In genomic region chr1:151979803-151980456, GRCm38 (mm10) we compare ENCODE assay signal across 16 mouse cellular contexts.
DNase-seq lines count a peak whose midpoint lies in the region; ATAC-seq and TF ChIP-seq lines count a peak whose summit lies in the region.
"Had no signal": no experiment of that assay in that cellular context is flagged by ENCODE, and none has a peak within 500 bp of the region (broad histone marks: within the 10 kb centered on the region; RNA-seq: fewer than 3 reads in every experiment).

No protein-coding gene starts in this region.

- H3K36me3 ChIP-seq in heart, adult 2 months (ENCODE audit: control insufficient read depth, insufficient read depth, low read length) = peaks cover 26% of the 10 kb centered on the region
- H3K36me3 ChIP-seq in MEL (ENCODE audit: control insufficient read depth in 1 of 2, insufficient read depth in 2 of 2, low read length in 2 of 2) = no peaks in the 10 kb centered on the region
- H3K36me3 ChIP-seq: limb, embryonic 15.5 days; midbrain, embryonic 12.5 days had no signal

- WGBS in heart, adult 2 months = 41% methylated on average over 13 of the region's 13 CpGs

- intact Hi-C loops in heart, adult 2 months (cut with DNase I) = loop anchor here (5.0 kb wide), 1 partner anchor 107 kb away; no protein-coding TSS in a partner anchor

- H3K9ac ChIP-seq in heart, adult 2 months (ENCODE audit: low read depth, low read length) = no peak overlapping the region
- H3K9ac ChIP-seq in MEL (ENCODE audit: control insufficient read depth, low read depth, low read length, poor library complexity, severe bottlenecking) = no peak overlapping the region
- H3K9ac ChIP-seq: limb, embryonic 15.5 days; midbrain, embryonic 12.5 days had no signal

- H3K9me3 ChIP-seq in MEL (replicated peaks; ENCODE audit: insufficient read depth, low read length) = no peaks in the 10 kb centered on the region
- H3K9me3 ChIP-seq: limb, embryonic 15.5 days; midbrain, embryonic 12.5 days had no signal

- H3K4me1 ChIP-seq in heart, adult 2 months (ENCODE audit: control insufficient read depth, insufficient read depth, low read length) = peaks cover 15% of the 10 kb centered on the region
- H3K4me1 ChIP-seq in MEL (ENCODE audit: control insufficient read depth in 1 of 2, insufficient read depth in 2 of 2, low read length in 2 of 2) = no peaks in the 10 kb centered on the region
- H3K4me1 ChIP-seq: limb, embryonic 15.5 days had no signal

- H3K4me3 ChIP-seq in heart, adult 2 months = peak overlapping the region; percentile 20; the same call in 1 of the 2 replicates
- no peak overlapping the region for H3K4me3 ChIP-seq in MEL (ENCODE audit: control insufficient read depth in 1 of 2, insufficient read depth in 1 of 2, low read depth in 2 of 2, low read length in 2 of 2)
- H3K4me3 ChIP-seq: erythroblast, embryonic 14.5 days; limb, embryonic 15.5 days; midbrain, embryonic 12.5 days had no signal

- TF ChIP-seq RAD21 in MEL (IDR thresholded peaks at IDR 0.05; ENCODE audit: low read depth, low read length) = no peak

- peaks cover 6% of the 10 kb centered on the region; the same call in 1 of the 2 replicates for H3K79me2 ChIP-seq in heart, adult 2 months (replicated peaks; ENCODE audit: control insufficient read depth, insufficient read depth, low read length)
- no peaks in the 10 kb centered on the region for H3K79me2 ChIP-seq in MEL (ENCODE audit: control insufficient read depth, insufficient read depth, low read length, poor library complexity)

- peak overlapping the region; percentile 69 for H3K27ac ChIP-seq in heart, adult 2 months
- no peak overlapping the region for H3K27ac ChIP-seq in MEL (ENCODE audit: control insufficient read depth, low read depth, low read length)
- H3K27ac ChIP-seq: limb, embryonic 15.5 days; midbrain, embryonic 12.5 days had no signal

- peak; percentile 21 for ATAC-seq in inflammation-experienced regulatory T-cells, adult 6 months
- ATAC-seq: forebrain, embryonic 16.5 days; intestine, postnatal 0 days; lung, postnatal 0 days had no signal

- TF ChIP-seq POLR2A in heart, adult 2 months (IDR thresholded peaks at IDR 0.05; ENCODE audit: insufficient read depth, low read depth, low read length) = no peak
- TF ChIP-seq POLR2A in MEL (IDR thresholded peaks at IDR 0.05; ENCODE audit: control insufficient read depth in 1 of 2, insufficient read depth in 1 of 2, low read depth in 1 of 2, low read length in 2 of 2, poor library complexity in 1 of 2) = no peak

- TF ChIP-seq EP300 in heart, adult 2 months (IDR thresholded peaks at IDR 0.05; ENCODE audit: insufficient read depth, low read depth, low read length) = no peak
- TF ChIP-seq EP300 in MEL (IDR thresholded peaks at IDR 0.05; ENCODE audit: low read depth in 1 of 2, low read length in 2 of 2) = no peak

- TF ChIP-seq CTCF in heart, adult 2 months (IDR thresholded peaks at IDR 0.05) = no peak
- no peak for TF ChIP-seq CTCF in MEL (IDR thresholded peaks at IDR 0.05 in 2 of 3, conservative IDR thresholded peaks at IDR 0.05 in 1 of 3; ENCODE audit: control insufficient read depth in 1 of 3, insufficient read depth in 1 of 3, low read depth in 2 of 3, low read length in 3 of 3, poor library complexity in 1 of 3, severe bottlenecking in 1 of 3)

- no peak for DNase-seq in heart, adult 2 months
- DNase-seq in heart, adult 8-10 months (ENCODE audit: low spot score) = no peak
- DNase-seq in kidney, adult 9 months = peak; percentile 30
- DNase-seq in kidney, postnatal 36 days = no peak
- DNase-seq in MEL (ENCODE audit: low read depth, low spot score) = peak; percentile 9
- no peak for DNase-seq in adrenal gland, postnatal 36 days
- DNase-seq in frontal cortex, postnatal 36 days (ENCODE audit: low spot score in 2 of 2) = no peak
- DNase-seq: right cerebral cortex, postnatal 25 days; thymus, adult 18-20 months had no signal

- H3K27me3 ChIP-seq in heart, adult 2 months (ENCODE audit: control insufficient read depth, insufficient read depth, low read length) = no peaks in the 10 kb centered on the region
- peaks cover 0 to 5% of the 10 kb centered on the region in 2 experiments for H3K27me3 ChIP-seq in MEL (ENCODE audit: control insufficient read depth in 1 of 2, insufficient read depth in 2 of 2, low read length in 2 of 2)
- H3K27me3 ChIP-seq: limb, embryonic 15.5 days; midbrain, embryonic 12.5 days had no signal

TF ChIP-seq in MEL, 35 proteins besides CTCF, POLR2A, EP300 and RAD21:
- TF ChIP-seq MYC (IDR thresholded peaks at IDR 0.05; ENCODE audit: low read depth, low read length) = no peak
- no peak for TF ChIP-seq MYB (IDR thresholded peaks at IDR 0.05; ENCODE audit: low read depth, low read length)

Comparison
In these comparisons a context has a peak if more than half of its experiments do, and no peak if none do; other contexts are left out.
1. DNase-seq: peak in kidney, adult 9 months (single experiment) and MEL (single experiment); none in heart, adult 2 months (0 of 2), heart, adult 8-10 months (single experiment), kidney, postnatal 36 days (0 of 2), adrenal gland, postnatal 36 days (0 of 2) and frontal cortex, postnatal 36 days (0 of 2).